Mouse (Mus musculus) lung, adult 2 months (tissue): ENCODE data around the gene Irak2.

Experiments
- CTCF ChIP-seq: fragments of 200-500 bp; IDR thresholded peaks from 2 replicates; pipeline ENCODE4 v1.5.1; 2011; ENCODE audit warnings: mild to moderate bottlenecking, low read length, control low read depth; ENCODE audit not compliant: insufficient read depth
- POLR2A ChIP-seq: fragments of 200-500 bp; IDR thresholded peaks from 2 replicates; pipeline ENCODE4 v1.6.1; 2011; ENCODE audit warnings: low read depth, mild to moderate bottlenecking, control low read depth, low read length, borderline replicate concordance; ENCODE audit errors: extremely low read depth

GRCm38 (mm10) chr6:113660492-113661352, 22.5 kb downstream of the Irak2 start:
- TF ChIP-seq CTCF (no peak), POLR2A (peak; percentile 37; the same call in 1 of the 2 replicates)
